Mouse (Mus musculus) limb, embryonic 12.5 days (tissue): Measurements from ENCODE around the gene Gck. TPM values are rescaled to one million over a fixed set of nuclear protein-coding genes. Genes with fewer than 3 reads are reported as not detected.
"Not testable (repeated sequence)": the region's sequence is repeated elsewhere in the genome, so short reads cannot be mapped to it uniquely, and the experiment has no call there.

Experiments used
- ATAC-seq: fragments of 200-750 bp; cut with Nextera tagmentation; 2 replicates; pipeline ENCODE4 v1.8.0; 2017; ENCODE audit warnings: low read depth, moderate TSS enrichment; ENCODE audit not compliant: insufficient number of reproducible peaks, insufficient read depth, low FRiP score, low TSS enrichment
- H3K27ac ChIP-seq: fragments of 300-500 bp; sonication (generic); 2 replicates; pipeline ENCODE4 v1.5.1; 2016; ENCODE audit warnings: mild to moderate bottlenecking, moderate library complexity
- H3K27me3 ChIP-seq: fragments of 300-500 bp; sonication (generic); 2 replicates; pipeline ENCODE4 v1.6.1; 2016; ENCODE audit warnings: mild to moderate bottlenecking, moderate library complexity
- H3K36me3 ChIP-seq: fragments of 300-500 bp; sonication (generic); 2 replicates; pipeline ENCODE4 v1.6.1; 2016; ENCODE audit warnings: mild to moderate bottlenecking, moderate library complexity
- H3K4me1 ChIP-seq: fragments of 300-500 bp; sonication (generic); replicated peaks from 2 replicates; pipeline ENCODE4 v1.6.1; 2016
- H3K4me2 ChIP-seq: fragments of 300-500 bp; sonication (generic); 2 replicates; pipeline ENCODE4 v1.6.1; 2016; ENCODE audit warnings: mild to moderate bottlenecking, moderate library complexity
- H3K4me3 ChIP-seq: fragments of 300-500 bp; sonication (generic); replicated peaks from 2 replicates; pipeline ENCODE4 v1.5.1; 2016; ENCODE audit warnings: mild to moderate bottlenecking
- H3K9ac ChIP-seq: fragments of 300-500 bp; sonication (generic); replicated peaks from 2 replicates; pipeline ENCODE4 v1.6.1; 2016; ENCODE audit warnings: mild to moderate bottlenecking, moderate library complexity
- H3K9me3 ChIP-seq: fragments of 300-500 bp; sonication (generic); 2 replicates; pipeline ENCODE4 v1.6.1; 2016; ENCODE audit warnings: mild to moderate bottlenecking, moderate library complexity
- WGBS: fragments of 180-500 bp; shearing (Covaris S2); methylation state at CpG from one replicate; pipeline ENCODE4 v1.1.7; 2016; 5-methylcytosine and 5-hydroxymethylcytosine counted together
- polyA plus RNA-seq: library from polyadenylated mRNA; unstranded; fragments of >200 nt; fragmentation: Nextera tagmentation; extraction: Ambion mirVana; gene quantifications from 2 replicates; pipeline ENCODE4 v1.2.1, GENCODE M21; 2016

Gck gene
- polyA plus RNA-seq, 1 experiment from 2014 or later: 0.78 TPM

DNA sequence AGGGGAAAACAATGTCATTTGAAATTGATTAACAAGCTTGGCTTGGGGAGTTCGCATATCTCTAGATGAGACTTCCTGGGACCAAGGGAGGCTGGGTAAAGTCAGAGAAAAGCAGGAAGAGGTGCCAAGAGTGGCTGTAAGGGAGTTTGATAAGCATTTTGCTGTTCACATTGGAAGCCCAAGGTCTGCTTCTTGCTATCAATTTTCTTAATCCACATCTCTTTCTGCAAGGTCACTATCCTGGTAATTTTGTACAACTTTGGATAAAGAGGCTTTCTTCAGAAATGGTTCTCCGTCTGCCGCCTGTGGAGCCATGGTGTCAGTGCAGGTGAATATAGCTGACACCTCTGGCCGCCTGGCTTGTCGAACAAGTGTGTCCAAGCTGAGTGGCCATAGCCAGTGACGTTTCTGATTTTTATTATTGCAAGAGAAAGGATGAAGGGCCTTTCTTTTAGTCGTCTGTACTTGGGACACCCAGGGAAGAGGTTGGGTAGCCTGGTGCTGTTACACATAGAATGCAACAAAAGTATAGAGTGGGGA, 5.2 kb upstream of the Gck start:
- peak; percentile 74; the same call in 1 of the 2 replicates for ATAC-seq
- H3K36me3 ChIP-seq: peaks cover 18% of the 10 kb centered on the region
- H3K27ac ChIP-seq: peak overlapping the region; percentile 94
- H3K9ac ChIP-seq: peak overlapping the region; percentile 84
- no peaks in the 10 kb centered on the region for H3K27me3 ChIP-seq
- H3K4me2 ChIP-seq: peak overlapping the region; percentile 82
- H3K4me3 ChIP-seq: peak overlapping the region; percentile 91
- H3K4me1 ChIP-seq: peaks cover 17% of the 10 kb centered on the region
- no peaks in the 10 kb centered on the region for H3K9me3 ChIP-seq
- 5% methylated on average over 7 of the region's 7 CpGs for WGBS

DNA sequence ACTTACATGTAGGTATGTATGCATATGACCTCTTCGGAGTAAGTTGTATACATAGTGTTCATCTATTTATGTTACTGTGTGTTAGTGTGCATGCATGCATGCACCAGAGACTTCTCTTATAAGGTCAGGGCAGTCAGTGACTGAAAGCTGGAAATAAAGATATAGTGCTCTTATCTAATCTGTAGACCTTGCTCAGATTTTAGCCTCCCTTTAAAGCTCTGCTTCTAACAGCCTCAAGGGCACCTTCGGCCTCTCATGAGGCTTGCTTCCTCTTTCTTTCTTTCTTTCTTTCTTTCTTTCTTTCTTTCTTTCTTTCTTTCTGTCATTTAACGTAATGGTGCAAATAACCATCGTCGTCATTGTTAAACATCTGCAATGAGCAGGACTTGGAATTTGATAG, 4.6 kb upstream of the Gck start:
- 82% methylated on average over 5 of the region's 5 CpGs for WGBS
- Histone ChIP-seq H3K27ac (no peak overlapping the region), H3K4me3 (no peak overlapping the region; the same call in 1 of the 2 replicates), H3K4me1 (peaks cover 18% of the 10 kb centered on the region), H3K9ac (no peak overlapping the region), H3K27me3 (no peaks in the 10 kb centered on the region), H3K4me2 (no peak overlapping the region), H3K9me3 (no peaks in the 10 kb centered on the region), H3K36me3 (peaks cover 14% of the 10 kb centered on the region)
- no peak for ATAC-seq

DNA sequence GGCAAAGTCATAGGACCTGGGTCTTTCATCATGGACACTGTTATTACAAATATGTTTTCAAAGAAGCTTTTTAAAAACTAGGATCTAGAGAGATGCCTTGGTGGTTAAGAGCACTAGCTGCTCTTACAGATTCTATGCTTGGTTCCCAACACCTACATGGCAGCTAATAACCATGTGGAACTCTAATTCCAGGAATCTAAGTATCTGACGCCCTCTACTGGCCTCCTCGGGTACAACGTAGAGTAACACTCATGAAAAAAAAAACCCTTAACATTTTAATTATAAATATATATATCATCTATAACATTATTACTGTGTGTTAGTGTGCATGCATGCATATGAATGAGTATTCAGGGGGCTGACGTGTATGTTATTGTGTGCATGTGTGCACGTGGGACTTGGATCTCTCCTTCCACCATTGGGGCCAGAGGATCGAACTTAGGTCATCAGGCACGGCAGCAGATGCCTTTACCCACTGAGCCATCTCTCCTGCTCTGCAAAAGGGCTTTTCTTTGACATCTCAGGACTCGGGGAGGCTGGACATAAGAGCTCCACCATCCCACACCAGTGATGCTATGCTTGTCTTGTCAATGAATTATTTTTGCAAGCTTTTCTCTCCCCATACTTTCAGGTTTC, 3.4 kb upstream of the Gck start:
- WGBS: 32% methylated on average over 8 of the region's 8 CpGs
- H3K4me1 ChIP-seq: peaks cover 28% of the 10 kb centered on the region
- H3K4me3 ChIP-seq: no peak overlapping the region
- no peak overlapping the region for H3K27ac ChIP-seq
- H3K27me3 ChIP-seq: no peaks in the 10 kb centered on the region
- no peaks in the 10 kb centered on the region for H3K9me3 ChIP-seq
- H3K4me2 ChIP-seq: no peak overlapping the region
- H3K9ac ChIP-seq: no peak overlapping the region
- peaks cover 7% of the 10 kb centered on the region; the same call in 1 of the 2 replicates for H3K36me3 ChIP-seq
- no peak for ATAC-seq

DNA sequence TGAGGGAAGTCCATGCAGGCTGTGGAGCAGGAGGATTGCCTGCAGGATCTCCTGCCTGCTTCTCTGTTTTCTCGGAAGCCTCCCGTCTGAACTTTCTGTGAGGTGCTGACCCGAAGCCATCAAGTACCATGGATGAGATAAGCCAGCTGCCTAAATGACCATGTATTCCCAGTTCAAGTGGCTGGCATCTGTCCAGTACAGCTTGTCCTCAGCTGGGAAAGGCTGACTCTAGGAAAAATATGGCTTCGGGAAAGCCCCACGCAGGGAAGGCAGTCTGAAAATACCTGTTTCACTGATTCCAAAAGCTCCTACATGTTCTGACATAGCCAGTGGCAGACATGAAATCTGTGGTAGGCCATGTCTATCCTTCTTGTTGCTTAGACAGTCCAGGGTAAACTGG, 2.6 kb upstream of the Gck start:
- peaks cover 4% of the 10 kb centered on the region; the same call in 1 of the 2 replicates for H3K36me3 ChIP-seq
- H3K9ac ChIP-seq: no peak overlapping the region
- H3K9me3 ChIP-seq: no peaks in the 10 kb centered on the region
- no peak overlapping the region for H3K4me2 ChIP-seq
- WGBS: 78% methylated on average over 5 of the region's 5 CpGs
- no peak overlapping the region for H3K27ac ChIP-seq
- H3K4me3 ChIP-seq: no peak overlapping the region
- H3K27me3 ChIP-seq: no peaks in the 10 kb centered on the region
- ATAC-seq: no peak
- H3K4me1 ChIP-seq: peaks cover 33% of the 10 kb centered on the region

DNA sequence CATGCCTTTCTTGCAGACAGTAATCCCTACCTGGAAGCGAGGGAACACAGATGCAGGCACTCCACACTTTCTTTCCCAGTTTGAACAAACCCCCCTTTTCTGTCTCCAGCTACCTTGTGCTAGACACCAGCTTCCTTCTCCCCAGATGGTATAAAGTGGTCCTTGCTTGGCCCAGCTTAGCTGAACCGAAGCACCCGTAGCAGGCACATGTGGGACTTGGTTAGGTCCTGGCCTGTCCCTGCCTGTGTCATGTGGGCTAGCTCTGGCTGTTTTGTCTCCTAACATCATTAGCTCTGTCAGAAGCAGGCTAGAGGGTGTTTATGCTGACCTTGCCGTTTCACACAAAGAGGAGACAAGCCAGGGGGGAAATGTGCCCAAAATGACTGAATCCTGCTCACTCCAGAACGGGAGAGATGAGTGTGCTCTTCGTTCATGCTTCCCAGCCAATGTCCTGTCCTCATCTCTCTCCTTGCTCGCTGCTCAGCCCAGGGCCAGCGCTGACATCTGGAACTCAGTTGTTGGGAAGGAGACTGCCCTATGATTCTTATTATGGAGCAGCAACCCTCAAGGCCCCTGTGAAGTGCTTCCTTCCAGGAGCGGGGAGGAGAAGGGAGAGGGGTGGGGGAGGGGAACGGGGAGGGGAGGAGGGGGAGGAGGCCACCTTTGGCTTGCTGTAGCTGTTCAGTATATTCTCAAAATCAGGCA, 1.2 kb downstream of the Gck start:
- H3K36me3 ChIP-seq: no peaks in the 10 kb centered on the region
- 34% methylated on average over 10 of the region's 10 CpGs for WGBS
- H3K4me1 ChIP-seq: peaks cover 16% of the 10 kb centered on the region
- peak overlapping the region; percentile 27; the same call in 1 of the 2 replicates for H3K9ac ChIP-seq
- no peak overlapping the region for H3K4me2 ChIP-seq
- no peak overlapping the region for H3K4me3 ChIP-seq
- H3K27me3 ChIP-seq: no peaks in the 10 kb centered on the region
- no peaks in the 10 kb centered on the region for H3K9me3 ChIP-seq
- ATAC-seq: no peak
- peak overlapping the region; percentile 60 for H3K27ac ChIP-seq

DNA sequence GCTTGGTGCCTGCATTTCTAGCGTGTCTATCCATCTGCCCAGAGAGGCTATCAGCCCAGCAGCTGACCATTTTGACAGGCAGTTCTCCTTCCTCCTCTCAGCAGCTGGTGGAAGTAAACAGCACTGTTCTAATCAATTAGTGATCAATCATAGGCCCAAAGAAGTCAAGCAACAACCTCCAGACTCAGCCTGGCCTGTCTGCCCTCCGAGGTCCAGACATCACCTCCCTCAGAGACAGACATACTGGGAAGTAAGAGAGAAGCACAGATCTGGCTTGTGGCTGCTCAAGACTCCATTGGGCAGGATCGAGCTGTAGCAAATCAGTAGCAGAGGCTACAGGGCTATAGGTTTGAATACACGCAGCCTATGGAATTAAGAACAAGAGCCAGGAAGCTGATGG, 2.1 kb downstream of the Gck start:
- H3K27me3 ChIP-seq: no peaks in the 10 kb centered on the region
- peaks cover 16% of the 10 kb centered on the region for H3K4me1 ChIP-seq
- no peaks in the 10 kb centered on the region for H3K36me3 ChIP-seq
- H3K27ac ChIP-seq: 0 out of 2 replicates have a peak overlapping the region, but pooled peaks have one; percentile 35
- no peak overlapping the region for H3K4me2 ChIP-seq
- ATAC-seq: no peak
- 45% methylated on average over 4 of the region's 4 CpGs for WGBS
- H3K9me3 ChIP-seq: no peaks in the 10 kb centered on the region
- H3K9ac ChIP-seq: no peak overlapping the region
- H3K4me3 ChIP-seq: no peak overlapping the region

DNA sequence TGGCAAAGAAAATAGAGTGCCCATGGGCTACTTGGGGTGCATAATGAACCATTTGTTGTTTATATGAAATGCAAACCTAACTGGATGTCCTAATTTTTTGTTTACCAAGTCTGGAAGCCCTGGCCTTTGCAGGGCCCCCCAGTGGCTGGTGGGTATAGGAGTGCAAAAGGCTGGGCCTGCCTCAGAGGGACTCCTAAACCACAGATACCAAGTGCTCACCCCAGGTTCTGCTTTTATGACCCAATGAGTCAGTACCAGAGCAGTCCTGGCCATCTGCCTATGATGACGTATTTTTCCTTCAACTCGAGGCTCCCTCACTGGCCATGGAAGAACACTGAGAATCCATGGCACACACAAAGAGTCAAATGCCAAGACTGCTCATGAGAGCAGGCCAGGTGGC, 4.8 kb downstream of the Gck start:
- ATAC-seq: no peak
- H3K9me3 ChIP-seq: no peaks in the 10 kb centered on the region
- WGBS: 77% methylated on average over 2 of the region's 2 CpGs
- H3K27ac ChIP-seq: no peak overlapping the region
- H3K4me2 ChIP-seq: no peak overlapping the region
- H3K27me3 ChIP-seq: no peaks in the 10 kb centered on the region
- no peak overlapping the region for H3K9ac ChIP-seq
- H3K36me3 ChIP-seq: no peaks in the 10 kb centered on the region
- H3K4me1 ChIP-seq: peaks cover 16% of the 10 kb centered on the region
- no peak overlapping the region for H3K4me3 ChIP-seq

DNA sequence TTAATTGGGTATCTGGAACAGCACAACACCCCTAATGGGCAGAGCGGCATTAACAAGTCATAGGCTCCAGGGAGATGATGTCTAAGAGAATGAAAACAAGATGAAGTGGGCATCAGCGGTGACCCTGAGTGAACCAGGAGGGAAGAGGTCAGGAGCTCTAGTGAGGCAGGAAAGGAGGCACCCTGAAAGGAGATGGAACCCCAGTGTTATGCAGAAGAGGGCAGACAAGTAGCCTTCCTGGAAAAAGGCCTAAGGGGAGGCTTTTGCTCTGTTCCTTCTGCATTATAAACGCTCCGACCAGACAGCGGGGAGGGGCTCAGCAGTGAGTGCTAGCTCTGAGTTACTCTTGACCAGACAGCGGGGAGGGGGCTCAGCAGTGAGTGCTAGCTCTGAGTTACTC, 6.9 kb downstream of the Gck start:
- H3K4me3 ChIP-seq: no peak overlapping the region
- H3K27me3 ChIP-seq: no peaks in the 10 kb centered on the region
- WGBS: 65% methylated on average over 6 of the region's 6 CpGs
- H3K9ac ChIP-seq: no peak overlapping the region
- H3K27ac ChIP-seq: no peak overlapping the region
- no peak for ATAC-seq
- H3K36me3 ChIP-seq: no peaks in the 10 kb centered on the region
- H3K9me3 ChIP-seq: no peaks in the 10 kb centered on the region
- peaks cover 3% of the 10 kb centered on the region; the same call in 1 of the 2 replicates for H3K4me1 ChIP-seq
- no peak overlapping the region for H3K4me2 ChIP-seq

DNA sequence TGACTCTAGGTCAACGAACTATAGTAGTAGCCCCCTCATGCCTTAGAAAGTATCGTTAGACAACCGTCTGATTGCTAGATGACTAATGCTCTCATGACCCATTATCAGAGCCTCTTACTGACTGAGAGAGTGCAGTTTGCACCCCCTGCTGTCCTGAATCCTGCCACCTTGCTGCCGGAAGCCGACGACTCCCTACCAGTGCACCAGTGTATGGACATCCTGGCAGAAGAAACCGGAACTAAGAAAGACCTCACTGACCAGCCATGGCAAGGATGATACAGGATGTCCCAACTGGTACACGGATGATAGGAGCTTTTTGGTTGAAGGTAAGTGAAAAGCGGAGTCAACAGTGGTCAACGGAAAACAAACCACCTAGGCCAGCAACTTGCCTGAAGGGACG, 15.3 kb downstream of the Gck start:
- not testable (repeated sequence) for H3K27me3 ChIP-seq, H3K9ac ChIP-seq, H3K4me3 ChIP-seq, H3K4me2 ChIP-seq, H3K27ac ChIP-seq, H3K4me1 ChIP-seq, H3K36me3 ChIP-seq, ATAC-seq
- WGBS: 92% methylated on average over 11 of the region's 11 CpGs
- peaks cover 11% of the 10 kb centered on the region; the same call in 1 of the 2 replicates for H3K9me3 ChIP-seq

DNA sequence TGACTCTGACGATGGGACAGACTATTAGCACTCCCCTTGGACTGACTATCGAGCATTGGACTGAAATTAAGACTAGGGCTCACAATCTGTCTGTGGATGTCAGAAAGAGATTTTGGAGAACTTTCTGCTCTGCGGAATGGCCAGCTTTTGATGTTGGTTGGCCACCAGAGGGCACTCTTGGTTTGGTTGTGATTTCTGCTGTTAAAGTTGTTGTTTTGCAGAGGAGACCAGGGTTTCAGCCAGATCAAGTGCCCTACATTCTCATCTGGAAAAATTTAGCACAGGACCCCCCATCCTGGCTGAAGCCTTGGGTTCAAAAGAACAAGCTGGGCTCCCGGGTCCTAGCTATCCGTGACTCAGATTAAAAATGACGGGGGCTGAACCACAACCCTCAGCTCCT, 17.9 kb downstream of the Gck start:
- peaks cover 11% of the 10 kb centered on the region; the same call in 1 of the 2 replicates for H3K9me3 ChIP-seq
- ATAC-seq, H3K9ac ChIP-seq, H3K4me3 ChIP-seq, H3K4me1 ChIP-seq, H3K4me2 ChIP-seq, H3K27ac ChIP-seq, H3K36me3 ChIP-seq, H3K27me3 ChIP-seq: not testable (repeated sequence)
- WGBS: 85% methylated on average over 6 of the region's 6 CpGs

DNA sequence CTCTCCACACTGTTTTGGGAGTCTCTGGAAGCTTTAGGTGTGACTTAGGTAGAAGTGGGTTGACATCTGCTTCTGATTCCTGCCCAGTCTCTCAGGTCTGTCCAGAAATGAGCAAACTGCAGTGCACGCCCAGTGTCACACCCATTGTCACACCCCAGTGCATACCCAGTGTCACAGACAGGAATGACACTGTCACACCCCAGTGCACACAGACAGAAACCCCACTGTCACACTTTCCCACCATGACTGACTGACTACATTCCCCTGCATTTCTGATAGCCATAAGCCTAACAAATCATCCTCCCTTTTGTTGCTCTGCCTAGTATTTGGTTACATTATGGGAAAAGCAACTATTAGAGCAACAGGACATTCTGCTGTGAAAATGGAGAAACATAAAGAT, 19.3 kb downstream of the Gck start:
- no peak overlapping the region for H3K27ac ChIP-seq
- ATAC-seq: no peak
- no peak overlapping the region for H3K4me3 ChIP-seq
- H3K4me2 ChIP-seq: no peak overlapping the region
- no peaks in the 10 kb centered on the region for H3K27me3 ChIP-seq
- no peaks in the 10 kb centered on the region for H3K36me3 ChIP-seq
- 57% methylated on average over 1 of the region's 1 CpGs for WGBS
- no peaks in the 10 kb centered on the region for H3K4me1 ChIP-seq
- H3K9me3 ChIP-seq: peaks cover 11% of the 10 kb centered on the region; the same call in 1 of the 2 replicates
- H3K9ac ChIP-seq: no peak overlapping the region
